Mouse (Mus musculus): Measurements from ENCODE around the gene Kpnb1.
A peak's percentile ranks its signal among the peaks of the same experiment; 100 is the strongest.

Gene Kpnb1

GRCm38 (mm10) chr11:97185704-97186614 is 1.7 kb downstream of the Kpnb1 start:
- DNase-seq (ENCODE audit: low read depth, low spot score) = no peak

- no peak for DNase-seq (ENCODE audit: low read depth, low spot score)
Measured at GRCm38 (mm10) chr11:97184875-97185274, 2.8 kb downstream of the Kpnb1 start.

DNA sequence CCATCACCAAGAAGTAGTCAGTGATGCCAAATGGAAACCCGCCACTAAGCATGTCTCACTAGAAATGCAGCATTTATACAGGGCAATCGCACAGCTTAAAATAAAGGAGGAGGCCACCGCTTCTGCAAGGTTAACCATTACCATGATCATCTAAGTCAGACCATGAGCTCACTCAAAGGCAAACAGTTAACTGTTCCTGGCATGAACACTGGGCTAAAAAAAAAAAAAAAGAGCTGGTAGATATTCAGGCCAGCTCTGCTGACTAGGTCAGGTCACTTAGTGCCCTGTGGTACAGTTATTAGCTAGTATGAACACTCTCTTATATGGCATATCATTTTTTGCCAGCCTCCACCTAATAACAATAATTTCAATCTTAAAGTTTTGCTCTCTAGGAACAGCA is 5.2 kb downstream of the Kpnb1 start:
- no peak for DNase-seq (ENCODE audit: low read depth, low spot score)

DNA sequence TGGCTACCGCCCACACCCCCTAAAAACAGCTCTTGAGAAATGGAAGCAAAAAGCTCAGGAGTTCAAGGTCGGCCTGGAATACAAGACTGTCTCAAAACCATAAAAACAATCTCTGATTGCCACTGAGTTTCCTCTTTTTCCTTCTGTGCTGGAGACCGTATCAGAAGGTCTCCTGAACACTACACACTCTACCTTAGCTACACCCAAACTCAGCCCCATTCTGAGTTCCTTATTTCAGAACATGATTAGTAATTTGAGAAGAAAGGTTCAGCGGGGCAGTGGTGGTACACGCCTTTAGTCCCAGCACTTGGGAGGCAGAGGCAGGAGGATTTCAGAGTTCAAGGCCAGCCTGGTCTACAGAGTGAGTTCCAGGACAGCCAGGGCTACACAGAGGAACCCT is 6.6 kb downstream of the Kpnb1 start:
- no peak for DNase-seq (ENCODE audit: low read depth, low spot score)

DNA sequence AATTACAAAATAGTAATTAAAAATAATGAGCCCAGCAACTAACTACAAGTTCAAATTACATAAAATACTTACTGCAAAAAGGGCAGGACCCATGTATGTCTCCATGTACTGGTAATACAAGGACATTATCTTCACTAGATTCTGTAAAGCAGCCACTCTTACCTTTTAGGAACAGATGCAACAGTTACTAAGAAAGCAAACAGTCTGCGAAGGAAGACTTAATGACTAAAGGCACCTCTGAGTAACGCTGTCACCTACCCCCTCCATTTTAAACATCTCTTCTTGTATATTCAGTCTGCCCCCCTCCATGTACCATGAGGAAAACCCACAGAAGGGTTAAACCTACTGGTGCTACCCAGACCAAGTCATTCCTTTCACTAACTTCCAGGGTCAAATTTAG is 9.5 kb downstream of the Kpnb1 start:
- DNase-seq (ENCODE audit: low read depth, low spot score) = no peak

DNA sequence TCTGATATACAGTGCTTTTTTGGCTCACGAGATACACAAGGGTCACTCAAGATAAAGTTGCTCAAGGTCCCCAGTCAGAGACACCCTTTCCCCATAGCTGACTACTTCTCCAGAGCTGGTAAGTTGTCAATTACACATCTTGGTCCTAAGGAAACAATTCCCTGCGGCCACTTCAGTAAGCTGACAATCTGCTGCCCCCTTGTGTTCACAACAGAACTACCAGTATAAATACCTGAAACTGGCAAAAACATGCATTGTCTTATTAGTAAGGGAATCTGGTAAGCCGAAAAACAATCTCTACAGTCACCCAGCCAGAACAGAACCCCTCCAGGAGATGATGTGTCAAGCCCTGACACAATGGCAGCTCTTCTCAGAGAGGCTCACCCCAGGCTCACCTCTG is 10.8 kb downstream of the Kpnb1 start:
- DNase-seq (ENCODE audit: low read depth, low spot score) = peak; percentile 77

- DNase-seq (ENCODE audit: low read depth, low spot score) = no peak
Measured at GRCm38 (mm10) chr11:97175499-97175898, 12.2 kb downstream of the Kpnb1 start.

DNA sequence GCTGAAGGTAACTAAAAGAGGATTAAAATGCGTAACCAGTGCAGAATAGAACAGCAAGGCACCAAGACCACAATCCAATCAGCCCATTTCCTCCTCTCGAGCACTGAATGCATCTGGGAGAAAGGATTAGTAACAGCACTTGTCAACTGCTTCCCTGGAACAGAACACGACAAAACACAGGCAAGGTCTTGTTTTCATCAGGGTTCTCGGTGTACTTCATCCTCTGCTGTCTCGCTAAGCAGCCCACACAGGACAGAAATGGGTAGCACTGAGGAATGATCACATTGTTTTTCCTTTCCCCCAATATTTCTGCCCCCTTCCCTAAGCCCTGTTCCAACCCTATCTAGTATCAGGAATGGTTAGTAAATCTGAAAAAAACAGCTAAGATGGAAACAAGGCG is 27.3 kb downstream of the Kpnb1 start:
- no peak for DNase-seq (ENCODE audit: low read depth, low spot score)

DNA sequence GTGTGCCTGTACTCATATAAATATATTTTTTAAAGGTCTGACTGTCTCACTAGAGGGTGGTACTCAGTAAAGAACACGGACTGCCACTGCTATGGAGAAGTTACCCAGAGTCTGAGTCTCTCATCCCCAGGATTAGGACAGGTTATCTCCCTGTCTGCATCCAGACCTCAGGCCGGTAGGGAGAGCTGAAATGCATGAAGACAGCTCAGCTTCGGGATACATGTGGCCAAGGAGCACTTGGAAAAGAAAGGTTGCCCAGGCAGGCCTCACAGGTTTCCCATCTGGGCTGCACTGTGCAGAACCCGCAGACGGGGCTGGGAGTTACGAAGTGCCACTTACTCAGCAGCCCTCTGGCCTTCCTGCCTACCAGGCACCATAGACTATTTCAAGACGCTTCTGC is 30.7 kb downstream of the Kpnb1 start:
- DNase-seq (ENCODE audit: low read depth, low spot score) = no peak

DNA sequence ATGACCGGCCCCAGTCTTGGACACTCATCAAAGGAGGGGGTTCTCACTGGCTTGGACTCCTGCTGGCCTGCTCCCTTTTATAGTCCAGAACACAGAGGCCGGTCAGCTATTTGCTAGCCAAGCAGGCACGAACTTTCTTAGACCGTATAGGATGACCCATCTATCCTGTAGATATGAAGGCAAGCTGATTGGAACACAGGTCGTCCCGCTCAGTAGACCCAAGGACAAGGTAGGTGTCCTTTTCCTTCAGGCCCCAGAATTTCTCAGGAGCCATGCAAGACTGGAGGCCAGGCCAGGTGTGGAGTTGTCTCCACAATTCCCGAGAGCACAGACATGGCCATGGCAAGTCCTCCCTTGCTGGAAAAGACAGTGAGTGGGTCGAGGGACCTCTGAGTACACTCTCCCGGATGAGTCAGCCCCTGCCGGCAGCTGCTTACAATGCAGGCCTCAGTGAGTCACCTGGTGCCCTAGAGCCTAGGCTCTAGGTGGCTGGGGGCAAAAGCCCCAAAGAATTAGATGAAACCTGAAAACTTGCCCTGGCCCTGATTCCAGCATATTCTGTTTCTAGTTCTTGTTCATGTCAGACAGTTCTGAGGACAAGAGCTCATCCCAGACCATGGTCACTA is 34.9 kb downstream of the Kpnb1 start:
- DNase-seq (ENCODE audit: low read depth, low spot score) = peak; percentile 73

DNA sequence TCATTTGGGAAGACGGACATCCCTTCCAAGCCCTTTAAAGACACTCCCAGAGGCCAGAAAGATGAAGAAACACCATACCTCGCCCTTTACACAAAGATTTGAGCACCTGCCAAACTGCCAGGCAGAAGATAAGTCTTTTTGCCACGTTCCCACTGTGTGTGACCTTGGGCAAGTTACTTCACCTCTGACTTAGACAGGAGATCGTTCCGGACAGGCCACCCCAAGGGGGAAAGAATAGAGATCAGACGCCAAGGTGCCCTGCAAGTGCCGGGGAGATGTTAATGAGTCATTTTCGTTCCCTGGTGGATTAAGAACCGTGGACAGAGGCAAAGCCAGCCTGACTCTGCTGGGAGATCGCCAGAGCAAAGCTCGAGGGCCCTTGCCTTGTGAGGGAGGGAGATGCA is 35.7 kb downstream of the Kpnb1 start:
- DNase-seq (ENCODE audit: low read depth, low spot score) = peak; percentile 79

DNA sequence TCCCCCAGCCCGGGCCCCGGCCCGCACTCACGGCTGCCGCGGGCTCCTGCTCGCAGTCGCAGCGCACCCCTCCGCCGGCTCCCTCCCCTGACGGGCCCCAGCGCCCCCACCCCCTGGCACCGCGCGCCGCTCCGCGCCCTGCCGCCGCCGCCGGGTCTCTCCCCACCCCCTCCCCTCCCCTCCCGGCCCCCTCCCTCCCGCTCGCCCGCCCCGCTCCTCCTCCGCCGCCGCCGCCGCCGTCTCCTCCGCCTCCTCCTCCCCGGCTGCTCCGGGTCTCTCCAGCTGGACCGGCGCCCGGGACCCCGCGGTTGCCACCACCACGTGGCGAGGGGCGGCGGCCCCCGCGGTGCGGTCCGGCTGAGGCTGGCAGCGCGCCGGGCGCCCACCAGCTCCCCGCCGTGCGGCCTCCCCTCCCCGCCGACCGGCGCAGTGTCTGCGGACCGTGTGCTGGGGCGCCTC is 36.3 kb downstream of the Kpnb1 start, which contains the start of gene Tbkbp1:
Gene Tbkbp1 (minus strand): TSS at position 153 of the 459 bp plus-strand sequence.
- no peak for DNase-seq (ENCODE audit: low read depth, low spot score)

DNA sequence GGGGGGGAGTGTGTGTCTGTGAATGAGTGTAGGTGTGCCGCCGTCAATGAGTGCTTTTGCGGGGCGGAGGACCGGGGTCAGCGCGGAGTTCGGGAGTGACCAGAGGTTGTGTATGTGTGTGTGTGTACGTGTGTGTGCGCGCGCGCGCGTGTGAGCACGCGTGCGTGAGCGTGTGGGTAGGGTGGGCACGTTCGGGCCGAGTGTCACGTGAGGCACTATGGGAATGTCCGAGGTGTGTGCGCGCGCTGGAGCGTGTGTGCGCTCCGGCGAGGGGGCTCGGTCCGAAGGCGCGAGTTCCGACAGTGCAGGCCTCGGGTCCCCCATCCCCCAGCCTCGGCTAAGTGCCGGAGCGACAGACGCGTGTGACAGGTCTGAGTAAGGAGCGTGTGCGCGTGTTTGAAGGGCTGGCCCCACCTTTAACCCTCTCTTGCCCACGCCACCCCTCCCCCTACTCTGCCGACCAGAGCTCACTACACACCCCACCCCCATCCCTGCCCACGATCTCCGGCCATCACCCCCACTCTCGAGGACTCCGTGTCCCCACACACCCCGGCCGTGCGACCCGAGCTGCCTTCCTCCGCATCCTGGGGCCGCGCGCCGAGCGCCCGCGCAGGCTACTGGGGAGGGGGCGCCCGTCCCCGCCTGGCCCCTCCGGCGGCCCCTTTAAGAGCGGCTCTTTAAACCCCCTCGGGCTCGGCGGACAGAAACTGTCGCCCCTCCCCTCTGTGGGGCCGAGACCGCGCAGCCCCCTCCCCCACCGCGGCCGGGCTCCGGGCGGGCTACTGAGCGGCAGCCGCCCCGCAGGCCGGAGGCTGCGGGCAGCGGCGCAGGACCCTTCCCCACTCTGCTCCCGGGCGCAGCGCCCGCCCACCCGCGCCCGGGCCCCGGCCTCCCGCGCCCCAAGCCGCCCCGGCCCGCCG is 37.0 kb downstream of the Kpnb1 start:
- peak; percentile 79 for DNase-seq (ENCODE audit: low read depth, low spot score)

DNA sequence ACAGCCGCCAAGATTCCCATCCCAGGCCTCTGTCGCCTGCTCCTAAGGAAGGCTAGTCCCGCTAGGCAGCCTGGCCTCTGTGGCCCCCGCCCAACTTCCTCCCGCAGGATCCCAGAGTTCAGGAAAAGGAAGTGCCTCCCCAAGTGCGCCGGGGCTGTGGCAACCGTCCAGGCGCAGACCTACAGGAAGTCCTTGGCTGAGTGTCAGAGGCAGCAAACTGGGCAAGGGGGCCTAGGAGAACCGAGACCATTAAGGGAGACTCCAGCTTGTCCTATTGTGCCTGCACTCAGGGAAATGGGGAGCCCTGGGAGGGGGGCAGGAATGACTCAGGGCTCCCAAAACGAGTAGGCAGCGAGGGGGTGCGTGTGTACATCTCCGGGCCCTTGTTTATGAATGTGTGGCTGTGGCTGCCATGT is 37.7 kb downstream of the Kpnb1 start:
- DNase-seq (ENCODE audit: low read depth, low spot score) = peak; percentile 67

- DNase-seq (ENCODE audit: low read depth, low spot score) = no peak
Measured at GRCm38 (mm10) chr11:97149026-97149425, 38.7 kb downstream of the Kpnb1 start.

DNA sequence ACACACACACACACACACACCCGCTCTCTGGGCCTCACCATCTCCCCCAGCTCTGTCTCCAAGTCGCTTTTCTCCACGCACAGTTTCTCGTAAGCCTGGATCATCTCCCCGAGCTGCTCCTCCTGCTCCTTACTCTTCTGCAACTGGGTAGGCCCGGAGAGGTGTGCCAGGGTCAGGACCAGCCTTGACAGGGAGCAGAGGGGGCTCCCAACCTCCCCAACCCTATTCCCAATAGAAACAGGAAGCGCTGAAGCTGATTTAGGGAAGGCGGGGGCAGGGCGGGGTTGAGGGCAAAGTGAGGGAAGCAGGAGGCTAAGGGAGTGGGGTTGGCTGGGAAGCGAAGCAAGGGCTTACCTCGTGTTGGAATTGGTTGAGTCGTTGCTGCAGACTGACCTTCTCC is 39.1 kb downstream of the Kpnb1 start:
- DNase-seq (ENCODE audit: low read depth, low spot score) = no peak

GRCm38 (mm10) chr11:97147333-97147732 is 40.3 kb downstream of the Kpnb1 start:
- DNase-seq (ENCODE audit: low read depth, low spot score) = no peak

GRCm38 (mm10) chr11:97146724-97147123 is 41.0 kb downstream of the Kpnb1 start:
- DNase-seq (ENCODE audit: low read depth, low spot score) = peak; percentile 84

DNA sequence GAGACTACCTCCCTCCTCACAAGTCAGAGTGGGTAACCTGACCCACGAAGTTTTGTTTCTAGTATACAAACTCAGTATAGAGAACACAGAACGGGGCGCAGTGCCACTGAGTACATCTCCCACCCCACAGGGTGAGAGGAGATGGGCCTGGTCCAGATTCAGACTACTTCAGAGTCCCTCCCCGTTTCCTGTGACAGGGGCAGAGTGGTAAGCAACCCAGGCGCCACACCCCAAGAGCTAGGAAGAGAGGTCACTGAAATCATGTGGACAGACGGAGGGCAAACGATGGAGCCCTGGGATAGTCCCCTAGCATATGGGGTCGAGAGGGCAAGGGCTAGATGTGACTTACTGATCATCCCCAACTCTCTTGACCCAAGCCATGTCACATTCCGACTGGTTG is 41.7 kb downstream of the Kpnb1 start:
- no peak for DNase-seq (ENCODE audit: low read depth, low spot score)

GRCm38 (mm10) chr11:97145320-97145719 is 42.4 kb downstream of the Kpnb1 start:
- DNase-seq (ENCODE audit: low read depth, low spot score) = no peak

DNA sequence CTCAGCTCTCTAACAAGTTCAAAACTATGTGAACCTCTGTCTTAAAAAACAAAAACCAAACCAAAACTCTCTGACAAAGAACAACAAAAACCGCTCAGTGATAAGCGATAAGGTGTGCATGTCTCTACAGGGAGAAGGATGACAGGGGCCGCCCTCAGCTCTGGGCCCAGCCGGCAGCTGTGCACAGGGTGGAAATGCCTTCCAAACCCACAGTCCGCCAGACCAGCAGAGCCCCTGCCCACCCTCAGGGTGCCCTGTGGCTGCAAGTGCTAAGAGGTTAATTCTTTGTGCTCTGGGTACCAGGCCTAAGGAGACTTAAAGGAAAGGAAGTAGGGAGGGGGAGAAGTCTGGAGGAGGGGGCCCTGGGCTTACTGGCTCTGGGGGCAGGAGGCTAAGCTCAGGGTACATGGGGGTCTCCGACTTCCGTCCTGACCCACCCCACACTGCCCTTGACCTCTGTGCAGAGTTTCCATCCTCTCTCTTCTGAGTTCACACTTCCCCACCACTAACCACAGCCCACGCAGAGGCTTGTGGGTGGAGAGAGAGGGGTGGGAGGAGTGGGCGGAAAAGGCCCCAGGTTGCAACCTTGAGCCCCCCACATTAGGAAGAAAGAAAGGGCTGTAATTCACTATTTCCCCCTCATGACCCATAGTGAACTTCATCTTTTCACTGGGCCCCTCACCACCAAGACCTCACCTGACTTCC is 44.3 kb downstream of the Kpnb1 start:
- DNase-seq (ENCODE audit: low read depth, low spot score) = no peak

Data from R1 (cell line).